7 mouse cellular contexts compared by ENCODE assay signal in the genomic region with DNA sequence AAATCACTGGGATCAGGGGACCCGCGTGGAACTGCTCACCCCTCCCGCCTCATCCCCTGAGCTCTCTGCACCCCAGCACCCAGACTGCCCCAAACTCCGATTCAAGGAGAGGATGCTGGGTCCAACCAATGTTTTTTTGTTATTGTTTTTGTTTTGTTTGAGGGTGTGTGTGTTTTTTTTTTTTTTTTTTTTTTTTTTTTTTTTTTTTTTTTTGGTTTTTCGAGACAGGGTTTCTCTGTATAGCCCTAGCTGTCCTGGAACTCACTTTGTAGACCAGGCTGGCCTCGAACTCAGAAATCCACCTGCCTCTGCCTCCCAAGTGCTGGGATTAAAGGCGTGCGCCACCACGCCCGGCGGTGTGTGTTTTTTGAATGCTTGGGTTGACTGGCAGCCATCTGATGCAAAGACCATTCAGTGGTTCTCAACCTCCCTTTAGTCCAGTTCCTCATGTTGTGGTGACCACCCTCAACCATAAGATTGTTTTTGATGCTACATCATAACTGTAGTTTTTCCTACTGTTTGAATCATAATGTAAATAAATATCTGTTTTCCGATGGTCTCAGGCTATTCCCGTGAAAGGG.
DNase-seq lines count a peak whose midpoint lies in the region; ATAC-seq lines count a peak whose summit lies in the region.
"Not testable (repeated sequence)": the region's sequence is repeated elsewhere in the genome, so short reads cannot be mapped to it uniquely, and the experiment has no call there.

No protein-coding gene starts in this region.

- H3K27ac ChIP-seq in embryonic facial prominence, embryonic 11.5 days (replicated peaks; ENCODE audit: low read depth, low read length); kidney, embryonic 14.5 days (ENCODE audit: low read depth, low read length); liver, embryonic 11.5 days (ENCODE audit: low read depth, low read length); neural tube, embryonic 14.5 days (ENCODE audit: low read depth, low read length): not testable (repeated sequence)
- H3K27ac ChIP-seq in forebrain, embryonic 16.5 days (ENCODE audit: low read length): peak overlapping the region; percentile 56
- H3K27ac ChIP-seq in hindbrain, embryonic 10.5 days: peak overlapping the region; percentile 90

- peak overlapping the region; percentile 47 for H3K4me2 ChIP-seq in embryonic facial prominence, embryonic 11.5 days (ENCODE audit: low read depth, low read length)
- H3K4me2 ChIP-seq in forebrain, embryonic 16.5 days (ENCODE audit: low read length): peak overlapping the region; percentile 54
- peak overlapping the region; percentile 51 for H3K4me2 ChIP-seq in kidney, embryonic 14.5 days (replicated peaks; ENCODE audit: low read depth, low read length)
- peak overlapping the region; percentile 65 for H3K4me2 ChIP-seq in liver, embryonic 11.5 days
- peak overlapping the region; percentile 58 for H3K4me2 ChIP-seq in neural tube, embryonic 14.5 days (ENCODE audit: low read depth, low read length)

- H3K9me3 ChIP-seq in embryonic facial prominence, embryonic 11.5 days (replicated peaks; ENCODE audit: control insufficient read depth, low read length); forebrain, embryonic 16.5 days (ENCODE audit: control insufficient read depth, low read length); hindbrain, embryonic 10.5 days; kidney, embryonic 14.5 days (ENCODE audit: control insufficient read depth, low read length); liver, embryonic 11.5 days (ENCODE audit: control insufficient read depth, low read length); megakaryocyte, embryonic 14.5 days; neural tube, embryonic 14.5 days (ENCODE audit: control insufficient read depth, low read length): not testable (repeated sequence)

- H3K27me3 ChIP-seq in embryonic facial prominence, embryonic 11.5 days (ENCODE audit: control insufficient read depth, insufficient read depth, low read length); forebrain, embryonic 16.5 days (replicated peaks; ENCODE audit: control insufficient read depth, insufficient read depth, low read length); hindbrain, embryonic 10.5 days (ENCODE audit: insufficient read depth, poor library complexity, severe bottlenecking); kidney, embryonic 14.5 days (ENCODE audit: control insufficient read depth, insufficient read depth, low read length); liver, embryonic 11.5 days (replicated peaks; ENCODE audit: control insufficient read depth, insufficient read depth, low read length); megakaryocyte, embryonic 14.5 days (replicated peaks); neural tube, embryonic 14.5 days (ENCODE audit: control insufficient read depth, insufficient read depth, low read length): not testable (repeated sequence)

- peak overlapping the region; percentile 30 for H3K4me3 ChIP-seq in embryonic facial prominence, embryonic 11.5 days (ENCODE audit: low read depth, low read length)
- H3K4me3 ChIP-seq in forebrain, embryonic 16.5 days (replicated peaks; ENCODE audit: low read length): peak overlapping the region; percentile 39
- peak overlapping the region; percentile 53 for H3K4me3 ChIP-seq in hindbrain, embryonic 10.5 days
- peak overlapping the region; percentile 32 for H3K4me3 ChIP-seq in kidney, embryonic 14.5 days (ENCODE audit: low read length)
- peak overlapping the region; percentile 42 for H3K4me3 ChIP-seq in liver, embryonic 11.5 days (ENCODE audit: low read depth, low read length)
- H3K4me3 ChIP-seq in megakaryocyte, embryonic 14.5 days (replicated peaks): peak overlapping the region; percentile 92
- H3K4me3 ChIP-seq in neural tube, embryonic 14.5 days (ENCODE audit: low read depth, low read length): peak overlapping the region; percentile 31

- not testable (repeated sequence) for H3K36me3 ChIP-seq in embryonic facial prominence, embryonic 11.5 days (replicated peaks; ENCODE audit: control insufficient read depth, insufficient read depth, low read depth, low read length); forebrain, embryonic 16.5 days (ENCODE audit: control insufficient read depth, insufficient read depth); hindbrain, embryonic 10.5 days; kidney, embryonic 14.5 days (ENCODE audit: control insufficient read depth, insufficient read depth, low read length); liver, embryonic 11.5 days (ENCODE audit: control insufficient read depth, insufficient read depth, low read length); megakaryocyte, embryonic 14.5 days (replicated peaks; ENCODE audit: low read length); neural tube, embryonic 14.5 days (ENCODE audit: control insufficient read depth, insufficient read depth, low read length)

- 55% methylated on average over 11 of the region's 13 CpGs for WGBS in embryonic facial prominence, embryonic 11.5 days
- 56% methylated on average over 11 of the region's 13 CpGs for WGBS in forebrain, embryonic 16.5 days
- 67% methylated on average over 12 of the region's 13 CpGs for WGBS in hindbrain, embryonic 10.5 days
- 67% methylated on average over 11 of the region's 13 CpGs for WGBS in kidney, embryonic 14.5 days
- 58% methylated on average over 11 of the region's 13 CpGs for WGBS in liver, embryonic 11.5 days
- WGBS in neural tube, embryonic 14.5 days: 59% methylated on average over 11 of the region's 13 CpGs

- ATAC-seq in embryonic facial prominence, embryonic 11.5 days (replicated peaks; ENCODE audit: insufficient number of reproducible peaks, low FRiP score, low TSS enrichment, low read depth); forebrain, embryonic 16.5 days; kidney, embryonic 14.5 days (ENCODE audit: low FRiP score, low TSS enrichment); liver, embryonic 11.5 days (replicated peaks; ENCODE audit: low FRiP score); neural tube, embryonic 14.5 days (ENCODE audit: low read depth): not testable (repeated sequence)

- peak overlapping the region; percentile 57 for H3K9ac ChIP-seq in embryonic facial prominence, embryonic 11.5 days (replicated peaks; ENCODE audit: low read length)
- peak overlapping the region; percentile 53 for H3K9ac ChIP-seq in forebrain, embryonic 16.5 days (replicated peaks; ENCODE audit: low read depth, low read length)
- H3K9ac ChIP-seq in kidney, embryonic 14.5 days (ENCODE audit: low read depth, low read length): peak overlapping the region; percentile 34
- H3K9ac ChIP-seq in liver, embryonic 11.5 days (ENCODE audit: low read depth, low read length): not testable (repeated sequence)
- H3K9ac ChIP-seq in neural tube, embryonic 14.5 days (replicated peaks; ENCODE audit: low read depth, low read length): peak overlapping the region; percentile 43; the same call in 1 of the 2 replicates

- H3K4me1 ChIP-seq in embryonic facial prominence, embryonic 11.5 days (ENCODE audit: control insufficient read depth, insufficient read depth, low read length); kidney, embryonic 14.5 days (ENCODE audit: control insufficient read depth, insufficient read depth, low read length); liver, embryonic 11.5 days (replicated peaks; ENCODE audit: control insufficient read depth, insufficient read depth, low read length); neural tube, embryonic 14.5 days (ENCODE audit: control insufficient read depth, insufficient read depth, low read length): not testable (repeated sequence)
- peaks cover 11% of the 10 kb centered on the region; the same call in 1 of the 2 replicates for H3K4me1 ChIP-seq in forebrain, embryonic 16.5 days (replicated peaks; ENCODE audit: control insufficient read depth, insufficient read depth, low read length)
- peaks cover 24% of the 10 kb centered on the region for H3K4me1 ChIP-seq in hindbrain, embryonic 10.5 days (replicated peaks)
- peaks cover 24% of the 10 kb centered on the region for H3K4me1 ChIP-seq in megakaryocyte, embryonic 14.5 days

- not testable (repeated sequence) for DNase-seq in embryonic facial prominence, embryonic 11.5 days (ENCODE audit: low spot score); hindbrain, embryonic 10.5 days (ENCODE audit: low spot score); liver, embryonic 11.5 days (ENCODE audit: low spot score)

Comparison
In these comparisons a context has a peak if more than half of its experiments do, and no peak if none do; other contexts are left out.
1. H3K4me3 ChIP-seq: peak in every context shown above with its lines; median percentile 92 in megakaryocyte, embryonic 14.5 days; 53 in hindbrain, embryonic 10.5 days; 42 in liver, embryonic 11.5 days; 39 in forebrain, embryonic 16.5 days; 32 in kidney, embryonic 14.5 days; 31 in neural tube, embryonic 14.5 days; 30 in embryonic facial prominence, embryonic 11.5 days.